Mouse (Mus musculus) kidney, postnatal 36 days (tissue): Measurements from ENCODE around the gene Olfr281.
"Not testable (repeated sequence)": the region's sequence is repeated elsewhere in the genome, so short reads cannot be mapped to it uniquely, and the experiment has no call there.

Experiments used
- DNase-seq, 2 experiments: peaks; one replicate each; pipeline ENCODE4 v3.0.0; 2021 to 2022; ENCODE audit warnings: mixed read lengths in 2 of 2

The Olfr281 gene

DNA sequence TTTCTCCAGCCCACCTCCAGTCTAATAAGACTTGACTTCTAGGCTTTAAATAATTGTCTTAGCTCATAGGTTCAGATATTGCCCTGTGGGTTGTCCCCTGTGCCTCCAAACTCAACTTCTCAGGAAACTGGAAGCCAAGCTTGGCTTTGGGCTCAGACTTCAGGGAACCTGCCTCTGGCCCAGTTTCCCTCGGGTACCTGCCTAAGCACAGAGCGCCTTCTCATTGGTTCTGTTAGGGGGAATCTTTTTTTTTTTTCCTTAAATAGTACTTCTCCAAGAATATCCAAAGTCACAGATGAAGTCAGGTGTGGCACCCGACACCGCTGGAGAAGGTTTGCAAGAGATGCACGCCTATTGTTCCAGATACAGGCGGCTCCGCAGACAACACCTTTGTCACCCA is at the start of gene Olfr281:
Gene Olfr281, plus strand, starts transcription at position 301 of the 400 bp plus-strand sequence.
- no peak for DNase-seq

DNA sequence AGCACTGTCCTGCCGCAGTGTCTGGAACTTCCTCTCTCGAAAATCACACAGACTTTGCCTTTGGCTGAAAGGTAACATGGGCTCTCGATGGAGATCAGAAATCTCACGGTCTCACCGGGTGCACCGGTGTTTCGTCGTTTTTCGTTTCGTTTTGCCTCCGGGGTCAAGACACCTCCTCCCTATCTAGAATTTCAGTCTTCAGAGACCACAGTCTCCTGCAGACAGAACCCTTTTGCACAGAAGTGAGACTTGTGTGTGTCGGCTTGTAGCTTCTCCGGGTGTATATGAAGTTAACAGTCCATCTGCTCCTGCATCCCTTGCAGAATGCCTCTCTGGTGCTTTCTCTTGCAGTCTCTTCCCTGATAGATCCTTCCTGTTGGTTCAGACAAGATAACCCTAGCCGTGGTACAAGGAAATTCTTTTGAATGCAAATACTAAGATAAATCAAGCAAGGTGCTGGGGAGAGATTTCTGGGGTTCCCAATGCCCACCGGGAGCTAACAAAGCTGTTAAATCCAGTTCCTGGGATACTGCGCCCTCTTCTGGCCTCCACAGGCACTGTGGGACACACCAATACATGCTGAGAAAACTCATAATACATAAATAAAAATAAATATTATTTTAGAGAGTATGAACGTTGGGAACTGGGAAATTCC is 43.9 kb upstream of the Olfr281 start:
- peak; percentile 27 to 70 for DNase-seq

DNA sequence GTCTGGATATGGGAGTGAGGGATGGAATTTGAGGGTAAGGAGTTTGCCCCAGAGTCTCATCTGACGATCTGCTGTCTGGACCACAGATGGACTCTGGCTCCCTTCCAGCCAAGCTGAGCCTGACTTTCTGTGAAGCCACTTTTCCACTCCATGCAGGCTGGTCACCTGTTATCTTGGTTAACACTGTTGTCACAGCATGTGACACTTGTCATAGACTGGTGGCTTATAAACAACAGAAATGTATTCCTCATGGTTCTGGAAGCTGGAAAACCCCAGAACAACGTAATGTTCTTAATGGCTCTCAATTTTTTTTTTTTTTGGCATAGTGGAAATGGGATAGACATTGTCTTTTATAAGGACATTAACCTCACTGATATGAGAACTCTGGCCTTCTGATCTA is 42.8 kb upstream of the Olfr281 start:
- DNase-seq, result no peak

DNA sequence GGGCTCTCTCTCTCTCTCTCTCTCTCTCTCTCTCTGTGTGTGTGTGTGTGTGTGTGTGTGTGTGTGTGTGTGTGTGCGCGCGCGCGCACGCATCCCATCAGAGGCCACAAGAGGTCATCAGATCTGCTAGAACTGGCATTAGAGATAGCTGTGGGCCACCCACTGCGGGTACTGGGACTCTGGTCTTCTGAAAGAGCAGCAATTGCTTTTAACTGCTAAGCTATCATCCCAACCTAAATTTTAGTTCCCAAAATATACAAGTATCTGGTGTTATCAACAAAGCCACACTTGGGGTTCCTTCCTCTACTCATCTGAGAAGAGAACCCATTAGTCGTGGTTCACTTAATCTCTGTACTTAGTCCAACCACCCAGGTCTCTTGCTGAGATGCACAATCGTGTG is 42.1 kb upstream of the Olfr281 start:
- no peak for DNase-seq

DNA sequence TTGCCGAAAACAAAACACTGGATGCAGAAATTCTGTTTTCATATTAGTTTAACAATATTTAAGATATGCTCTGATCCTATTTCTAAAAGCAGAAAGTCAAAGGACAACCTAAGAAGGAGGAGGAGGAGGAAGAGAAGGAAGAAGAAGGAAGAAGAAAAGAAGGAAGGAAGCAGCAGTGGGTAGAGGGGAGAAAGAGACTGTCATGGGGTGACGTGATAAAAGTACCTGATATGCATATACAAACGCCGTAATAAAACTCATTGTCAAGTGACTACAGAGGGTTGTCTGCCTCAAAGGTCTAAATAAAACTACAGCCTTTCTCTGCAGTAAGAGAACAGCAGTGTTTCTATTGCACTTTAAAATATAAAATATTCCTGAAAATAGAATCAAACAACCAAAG is 36.4 kb upstream of the Olfr281 start:
- no peak for DNase-seq

DNA sequence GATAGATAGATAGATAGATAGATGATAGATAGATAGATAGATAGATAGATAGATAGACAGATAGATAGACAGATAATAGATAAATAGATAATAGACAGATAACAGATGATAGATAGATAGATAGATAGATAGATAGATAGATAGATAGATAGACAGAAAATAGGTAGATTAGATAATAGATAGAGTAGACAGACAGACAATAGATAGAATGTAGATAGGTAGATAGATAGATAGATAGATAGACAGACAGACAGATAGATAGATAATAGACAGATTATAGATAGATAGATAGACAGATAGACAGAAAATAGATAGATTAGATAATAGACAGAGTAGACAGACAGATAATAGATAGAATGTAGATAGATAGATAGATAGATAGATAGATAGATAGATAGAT is 35.6 kb upstream of the Olfr281 start:
- not testable (repeated sequence) for DNase-seq

DNA sequence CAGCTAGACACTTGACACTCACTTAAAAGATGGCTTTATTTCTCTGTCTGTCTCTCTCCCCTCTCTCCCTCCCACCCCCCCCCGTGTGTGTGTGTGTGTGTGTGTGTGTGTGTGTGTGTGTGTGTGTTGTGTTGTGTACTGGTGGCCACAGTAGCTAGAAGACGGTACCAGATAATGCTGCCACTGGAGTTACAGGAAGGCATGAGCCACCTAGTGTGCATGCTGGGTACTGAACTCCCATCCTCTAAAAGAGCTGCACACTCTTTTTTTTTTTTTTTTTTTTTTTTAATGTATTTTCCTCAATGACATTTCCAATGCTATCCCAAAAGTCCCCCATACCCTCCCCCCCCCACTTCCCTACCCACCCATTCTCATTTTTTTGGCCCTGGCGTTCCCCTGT is 35.1 kb upstream of the Olfr281 start:
- DNase-seq, result peak in 1 of 2 experiments; percentile 57

DNA sequence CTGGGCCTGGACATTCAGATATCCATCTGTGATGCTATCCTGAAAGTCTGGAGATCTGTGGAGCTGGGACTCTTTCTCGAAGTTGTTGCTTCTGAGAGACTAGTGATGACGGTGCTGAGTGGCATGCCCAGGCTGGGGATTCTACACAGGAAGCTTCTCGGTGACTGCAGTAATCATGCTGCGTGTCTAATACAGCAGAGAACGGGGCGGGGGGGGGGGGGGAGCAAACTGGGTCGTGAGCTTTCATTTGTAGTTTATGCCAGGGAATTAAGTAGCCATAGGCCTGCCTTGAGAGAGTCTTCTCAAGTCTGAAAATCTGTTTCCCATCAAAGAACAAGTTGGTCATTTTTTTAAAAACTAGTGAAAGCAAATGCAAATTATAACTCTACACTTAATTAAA is 34.3 kb upstream of the Olfr281 start:
- no peak for DNase-seq

DNA sequence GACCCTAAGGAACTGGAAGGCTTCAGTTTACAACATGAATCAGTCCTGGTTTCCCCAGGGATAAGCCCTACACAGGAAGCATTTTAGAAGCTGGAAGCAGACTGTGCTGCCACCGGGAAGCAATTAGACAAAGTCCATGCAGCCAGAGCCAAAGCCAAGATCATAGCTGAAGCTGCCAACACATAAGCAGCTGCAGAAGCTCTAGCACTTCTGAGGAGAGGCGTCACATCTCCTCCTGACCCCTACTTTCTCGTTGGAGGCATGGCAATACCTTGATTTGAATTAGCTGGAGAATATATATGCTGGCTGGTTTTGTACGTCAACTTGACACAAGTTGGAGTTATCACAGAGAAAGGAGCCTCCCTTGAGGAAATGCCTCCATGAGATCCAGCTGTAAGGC is 31.5 kb upstream of the Olfr281 start:
- no peak for DNase-seq

DNA sequence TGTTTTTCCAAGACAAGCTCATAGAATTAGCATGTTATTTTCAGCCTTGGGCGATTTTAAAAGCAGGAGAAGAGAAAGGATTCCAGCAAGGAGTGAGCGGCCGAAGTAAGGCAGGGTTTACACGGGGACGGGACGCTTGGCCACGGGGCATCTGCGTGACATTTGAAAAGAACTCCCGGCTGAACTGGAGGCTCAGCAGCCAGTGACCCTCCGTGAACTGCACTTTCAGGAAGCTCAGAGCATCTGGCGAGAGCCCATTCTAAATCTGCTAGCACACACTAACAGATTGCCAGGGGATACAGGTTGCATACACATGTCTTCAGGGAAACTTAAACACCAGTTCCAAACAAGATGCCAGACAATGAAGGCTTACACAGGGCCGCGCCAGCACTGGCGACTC is 28.1 kb upstream of the Olfr281 start:
- DNase-seq, result no peak

DNA sequence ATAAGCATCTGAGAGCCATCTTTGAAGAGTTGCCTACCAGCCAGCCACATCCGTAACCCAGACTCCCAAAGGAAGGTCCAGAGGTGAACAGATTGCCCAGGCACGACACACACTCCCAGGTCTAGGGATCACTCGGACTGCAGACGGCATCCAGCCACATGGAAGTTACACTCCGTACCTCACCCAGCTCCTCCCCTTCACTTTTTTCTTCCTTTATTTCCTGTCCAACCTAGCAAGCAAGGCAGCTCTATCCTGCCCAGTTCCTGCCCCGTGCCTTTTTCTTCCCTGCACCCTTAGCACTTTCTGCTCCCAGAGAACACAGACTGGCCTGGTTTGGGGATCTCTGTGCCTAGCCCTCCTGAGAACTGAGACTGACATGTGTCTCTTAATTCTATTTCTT is 27.6 kb upstream of the Olfr281 start:
- no peak for DNase-seq

DNA sequence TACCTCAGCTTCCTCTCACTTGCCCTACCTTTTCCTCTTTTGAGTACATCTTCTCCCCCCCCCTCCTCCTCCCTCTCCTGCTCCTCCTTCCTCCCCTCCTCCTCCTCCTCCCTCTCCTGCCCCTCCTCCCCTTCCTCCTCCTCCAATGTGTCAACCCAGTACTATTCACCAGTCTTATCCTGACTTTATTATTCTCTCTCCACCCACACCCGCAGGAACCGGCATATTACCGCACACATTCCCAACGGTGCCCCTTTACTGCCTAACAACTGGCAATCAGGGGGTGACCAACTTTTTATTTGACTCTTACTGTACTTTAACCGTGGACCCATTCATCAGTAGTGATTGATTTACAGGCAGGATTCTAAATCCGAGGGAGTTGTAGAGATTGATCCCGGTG is 27.2 kb upstream of the Olfr281 start:
- no peak for DNase-seq

DNA sequence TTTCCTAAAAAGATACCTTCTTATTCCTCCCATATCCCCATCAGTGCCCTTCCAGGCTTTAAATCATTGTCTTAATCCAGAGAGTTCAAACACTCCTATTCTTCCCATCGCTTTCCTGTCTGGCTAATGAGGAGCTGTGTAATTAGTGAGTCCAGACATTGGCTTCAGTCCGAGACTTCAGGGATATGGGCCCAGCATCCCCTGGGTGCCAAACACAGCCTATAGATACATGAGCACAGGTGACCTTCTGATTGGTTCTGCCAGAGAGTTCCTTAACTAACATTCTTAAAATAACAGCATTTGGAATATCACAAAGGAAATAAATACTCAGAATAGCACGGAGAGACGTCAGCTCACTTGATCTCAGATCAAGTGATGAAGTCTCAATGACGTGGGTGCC is 21.5 kb upstream of the Olfr281 start, which contains the start of gene Olfr282:
Gene Olfr282, plus strand, starts transcription at position 301 of the 400 bp plus-strand sequence.
- not testable (repeated sequence) for DNase-seq

DNA sequence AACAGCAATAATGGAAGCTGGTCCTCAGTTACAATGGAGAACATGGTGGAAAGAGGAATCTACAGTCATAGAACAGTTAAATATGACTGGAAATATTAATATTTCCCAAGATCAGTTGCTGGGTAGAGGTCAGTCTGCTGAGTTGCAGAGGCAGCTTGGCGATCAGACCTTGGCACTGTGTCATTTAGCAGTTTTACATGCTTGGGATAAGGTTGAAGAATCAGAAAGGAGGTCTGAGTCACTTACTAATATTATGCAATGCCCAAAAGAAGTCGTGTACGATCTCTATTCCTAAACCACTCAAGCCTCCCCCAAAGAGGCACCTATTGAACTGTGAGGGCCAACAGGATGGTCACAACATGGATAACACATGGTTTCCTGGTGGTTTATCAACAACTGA is 7.8 kb upstream of the Olfr281 start:
- DNase-seq, result no peak

DNA sequence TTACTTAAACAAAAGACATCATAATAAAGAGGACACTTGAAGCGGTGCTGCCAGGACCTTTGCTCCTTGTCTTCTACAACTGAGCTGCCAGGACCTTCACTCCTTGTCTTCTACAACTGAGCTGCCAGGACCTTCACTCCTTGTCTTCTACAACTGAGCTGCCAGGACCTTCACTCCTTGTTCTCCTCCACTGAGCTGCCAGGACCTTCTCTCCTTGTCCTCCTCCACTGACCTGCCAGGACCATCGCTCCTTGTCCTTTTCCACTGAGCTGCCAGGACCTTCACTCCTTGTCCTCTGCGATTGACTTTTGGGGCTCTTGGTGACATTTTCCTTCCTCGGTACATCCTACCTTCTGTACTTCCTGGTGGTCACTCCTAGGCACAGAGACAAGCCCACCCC is 3.9 kb upstream of the Olfr281 start:
- peak; percentile 65 to 74 for DNase-seq

DNA sequence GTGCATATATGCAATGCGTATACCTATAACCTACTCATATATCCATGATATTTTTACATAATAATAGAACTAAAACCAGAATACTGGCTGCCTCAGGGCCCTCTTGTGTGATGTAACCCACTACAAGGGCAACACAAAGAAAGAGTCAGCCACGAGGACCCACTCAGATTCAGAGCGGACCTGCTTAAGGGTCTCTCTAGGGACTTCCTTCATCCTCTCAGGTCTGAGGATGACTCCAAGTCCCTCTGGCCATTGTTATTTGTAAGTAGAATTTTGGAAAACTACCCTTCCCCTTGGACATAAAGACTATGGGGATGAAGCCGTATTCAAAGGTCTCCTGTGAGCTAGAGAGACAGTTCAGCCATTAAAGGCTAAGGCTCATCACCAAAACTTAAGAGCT is 17.2 kb downstream of the Olfr281 start, which contains the start of gene OR5BS1P:
Gene OR5BS1P, plus strand, starts transcription at position 301 of the 400 bp plus-strand sequence.
- no peak for DNase-seq

DNA sequence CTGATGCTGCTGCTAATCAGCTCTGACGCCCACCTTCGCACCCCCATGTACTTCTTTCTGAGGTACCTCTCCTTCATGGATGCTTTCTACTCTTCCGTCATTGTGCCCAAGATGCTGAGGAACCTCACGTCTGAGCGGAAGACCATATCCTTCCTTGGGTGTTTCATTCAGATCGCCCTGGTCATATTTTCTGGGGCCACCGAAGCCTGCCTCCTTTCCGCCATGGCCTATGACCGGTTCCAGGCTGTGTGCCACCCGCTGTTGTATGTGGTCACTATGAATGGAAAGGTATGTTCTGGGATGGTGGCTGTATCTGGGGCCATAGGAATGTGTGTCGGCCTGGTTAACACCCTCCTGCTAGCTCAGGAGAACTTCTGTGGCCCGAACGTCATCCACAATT is 19.2 kb downstream of the Olfr281 start:
- no peak for DNase-seq

DNA sequence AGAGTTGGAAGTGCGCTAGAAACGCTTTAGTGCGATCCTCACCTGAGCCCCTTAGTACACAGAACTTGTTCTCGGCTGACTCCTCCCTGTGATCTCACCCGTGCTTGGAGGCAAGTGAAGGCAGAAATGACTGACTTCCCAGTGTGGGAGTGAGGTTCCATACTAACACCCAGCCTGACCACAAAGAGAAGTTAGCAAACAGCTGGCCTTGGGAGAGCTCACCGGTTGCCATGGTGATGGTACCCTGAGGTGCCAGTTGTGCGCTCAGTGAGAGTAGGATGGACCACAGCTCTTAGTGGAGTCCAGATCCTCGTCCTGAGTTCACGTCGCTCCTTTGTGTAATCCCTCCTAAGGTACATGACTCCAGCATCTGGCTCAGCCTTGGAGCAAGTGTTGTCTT is 22.6 kb downstream of the Olfr281 start:
- DNase-seq, result no peak

DNA sequence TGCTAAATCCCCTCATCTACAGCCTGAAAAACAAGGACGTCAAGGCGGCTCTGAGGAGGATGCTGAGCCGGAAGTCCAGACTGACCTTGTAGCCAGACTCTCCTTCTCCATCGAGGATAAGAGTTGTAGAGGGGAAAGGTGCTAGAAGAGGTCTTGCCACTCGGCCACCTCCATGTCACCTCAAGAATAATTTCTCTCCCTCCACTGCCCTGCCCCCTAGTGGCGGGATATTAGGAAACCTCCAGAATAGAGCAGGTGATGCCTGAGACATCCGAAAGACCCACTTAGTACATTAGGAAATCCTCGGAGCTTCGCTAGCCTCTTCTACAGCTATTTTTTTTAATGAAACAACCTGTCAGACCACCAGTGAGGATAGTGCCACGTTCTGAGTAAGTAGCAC is 23.0 kb downstream of the Olfr281 start:
- DNase-seq, result peak; percentile 17 to 83

DNA sequence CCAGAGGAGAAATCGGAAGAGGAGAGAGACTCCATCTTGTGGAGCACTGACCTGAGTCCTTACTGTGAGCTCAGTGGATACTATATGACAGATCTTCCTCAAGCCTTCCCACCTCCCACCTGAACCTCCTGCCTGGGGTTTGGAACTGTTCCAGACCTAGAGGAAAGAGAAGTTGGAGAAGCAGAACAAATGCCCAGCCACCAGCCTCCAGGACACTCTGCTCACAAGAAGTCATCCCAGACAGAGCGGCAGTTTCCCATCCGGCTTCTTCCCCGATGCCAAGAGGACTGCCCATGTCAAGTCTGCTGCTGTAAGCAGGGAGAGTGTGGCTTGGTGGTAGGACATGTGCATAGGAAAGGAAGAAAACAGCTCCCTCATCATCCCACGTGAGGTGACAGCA is 23.9 kb downstream of the Olfr281 start:
- DNase-seq, result no peak

DNA sequence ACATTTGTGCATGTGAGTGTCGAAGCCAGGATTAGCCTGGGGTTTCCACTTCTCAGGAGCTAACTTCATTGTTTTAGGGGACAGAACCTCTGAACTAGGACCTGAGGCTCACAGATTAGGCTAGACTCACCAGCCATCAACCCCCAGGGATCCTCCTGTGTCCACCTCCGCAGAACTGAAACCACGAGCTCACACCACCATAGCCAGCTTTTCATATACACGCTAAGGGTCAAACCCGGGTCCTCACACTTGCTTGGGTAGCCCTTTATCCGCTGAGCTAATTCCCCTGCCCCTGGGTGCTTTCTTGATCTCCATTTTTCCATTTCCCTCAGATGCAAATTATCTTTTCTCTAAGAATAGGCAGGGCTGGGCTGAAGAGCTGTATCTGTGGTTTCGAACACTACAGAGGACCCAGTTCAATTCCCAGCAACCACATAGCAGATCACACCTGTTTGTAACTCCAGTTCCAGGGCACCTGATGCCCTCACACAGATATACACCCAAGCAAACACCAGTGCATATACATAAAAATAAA is 27.2 kb downstream of the Olfr281 start:
- DNase-seq, result no peak

DNA sequence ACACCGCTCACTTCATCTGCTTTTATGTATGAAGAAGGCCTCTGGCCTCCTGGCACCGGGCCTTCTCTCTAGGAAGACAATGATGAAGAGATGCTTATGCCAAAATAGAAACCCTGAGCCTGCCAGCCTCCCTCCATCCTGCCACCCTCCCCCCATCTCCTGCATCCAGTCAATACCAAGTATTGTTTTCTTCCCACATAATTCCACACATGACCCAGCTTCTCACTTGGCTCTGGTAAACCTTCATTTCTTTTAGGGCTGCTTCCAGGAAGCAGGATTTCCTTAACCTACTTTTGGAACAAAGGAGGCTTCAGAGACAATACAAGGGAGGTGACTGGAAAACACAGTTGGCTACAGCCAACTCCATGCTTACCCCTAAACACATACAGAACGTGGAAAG is 30.3 kb downstream of the Olfr281 start, which contains the start of gene Lalba:
Gene Lalba, minus strand, starts transcription at position 21 of the 400 bp plus-strand sequence.
- DNase-seq, result peak in 1 of 2 experiments; percentile 25

DNA sequence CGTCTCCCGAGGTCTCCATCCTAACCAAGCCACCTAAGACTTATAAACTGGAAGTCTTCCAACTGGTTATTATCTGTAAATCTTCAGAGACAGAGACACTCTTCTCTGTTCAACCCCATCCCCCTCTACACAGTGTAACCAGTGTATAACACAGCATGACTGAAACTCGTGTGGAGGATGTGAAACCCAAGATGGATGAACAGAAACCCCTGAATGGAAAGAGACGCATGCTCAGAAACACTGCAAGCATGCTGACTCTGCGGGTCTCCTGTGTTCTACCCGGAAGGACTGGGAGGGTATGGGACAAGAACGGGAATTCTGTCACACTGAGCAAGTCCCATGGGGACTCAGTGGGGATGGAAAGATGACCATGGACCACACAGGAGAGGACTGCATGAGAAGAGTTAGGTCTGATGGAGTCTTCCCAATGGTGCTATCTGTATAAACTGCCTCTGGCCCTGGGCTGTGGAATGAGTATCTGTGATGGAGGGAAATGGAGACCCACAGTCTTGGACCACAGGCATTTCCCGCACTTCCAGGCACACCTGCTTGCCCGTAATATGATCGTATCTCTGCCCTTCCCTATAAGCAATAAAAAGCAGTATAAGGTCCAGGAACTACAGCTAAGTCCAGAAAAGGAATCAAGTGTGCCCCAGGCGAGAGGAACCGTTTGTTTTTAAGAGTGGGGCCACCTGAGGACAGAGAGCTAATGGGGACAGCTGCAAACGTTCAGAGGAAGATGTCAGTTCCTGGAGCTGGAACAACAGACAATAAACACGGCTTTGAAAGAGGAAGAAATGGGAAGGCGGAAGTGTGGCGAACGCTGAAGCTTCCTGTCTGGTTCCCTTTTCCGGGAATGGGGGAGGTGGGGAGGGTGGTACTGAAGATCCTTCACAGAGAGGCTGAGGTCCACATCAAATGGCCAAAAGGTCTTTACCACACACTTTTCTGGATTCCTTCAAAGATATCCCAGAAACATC is 31.8 kb downstream of the Olfr281 start:
- DNase-seq, result peak; percentile 39 to 40
